Mouse (Mus musculus): ENCODE data around the gene Gbx1. TPM values are rescaled to one million over a fixed set of nuclear protein-coding genes. Genes with fewer than 3 reads are reported as not detected.

Gbx1 gene
- polyA plus RNA-seq, 1 experiment: not detected

DNA sequence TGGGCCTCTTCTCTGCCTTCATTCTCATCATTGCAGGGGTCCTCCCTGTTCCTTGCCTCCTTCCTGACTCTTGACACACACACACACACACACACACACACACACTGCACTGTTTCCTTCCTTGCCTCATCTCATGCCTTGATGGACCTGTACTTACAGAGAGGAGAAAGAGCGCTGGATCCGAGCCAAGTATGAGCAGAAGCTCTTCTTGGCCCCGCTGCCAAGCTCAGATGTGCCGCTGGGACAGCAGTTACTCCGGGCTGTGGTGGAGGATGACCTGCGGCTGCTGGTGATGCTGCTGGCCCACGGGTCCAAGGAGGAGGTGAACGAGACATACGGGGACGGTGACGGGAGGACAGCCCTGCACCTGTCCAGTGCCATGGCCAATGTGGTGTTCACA lies 26.2 kb downstream of the Gbx1 start:
- H3K4me3 ChIP-seq (ENCODE audit: insufficient read depth, low read depth, low read length): no peak overlapping the region
- H3K27ac ChIP-seq (replicated peaks; ENCODE audit: low read depth, low read length): no peak overlapping the region
- no peaks in the 10 kb centered on the region for H3K4me1 ChIP-seq (ENCODE audit: control insufficient read depth, insufficient read depth, insufficient read length, low read length)

DNA sequence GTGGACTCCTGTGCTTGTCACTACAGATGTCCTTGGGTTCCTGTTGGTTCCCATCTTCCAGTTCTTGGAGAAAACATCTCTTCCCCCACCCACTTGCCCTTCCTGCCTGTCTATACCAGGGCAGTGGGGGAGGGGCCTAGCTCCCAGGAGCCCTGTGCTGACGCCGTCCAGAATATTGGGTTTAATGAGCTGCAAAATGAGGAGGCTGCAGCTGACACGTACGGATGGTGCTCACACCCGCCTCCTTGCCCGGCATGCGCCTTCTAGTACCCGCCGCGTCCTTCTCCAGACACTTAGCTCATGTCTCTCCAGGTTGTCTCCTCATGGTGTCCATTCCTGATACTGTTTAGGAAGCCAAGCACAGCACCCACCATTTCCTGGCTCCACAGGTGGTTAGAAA lies 27.9 kb downstream of the Gbx1 start:
- Histone ChIP-seq H3K4me1 (ENCODE audit: control insufficient read depth, insufficient read depth, insufficient read length, low read length) (no peaks in the 10 kb centered on the region), H3K27ac (replicated peaks; ENCODE audit: low read depth, low read length) (no peak overlapping the region), H3K4me3 (ENCODE audit: insufficient read depth, low read depth, low read length) (no peak overlapping the region)

DNA sequence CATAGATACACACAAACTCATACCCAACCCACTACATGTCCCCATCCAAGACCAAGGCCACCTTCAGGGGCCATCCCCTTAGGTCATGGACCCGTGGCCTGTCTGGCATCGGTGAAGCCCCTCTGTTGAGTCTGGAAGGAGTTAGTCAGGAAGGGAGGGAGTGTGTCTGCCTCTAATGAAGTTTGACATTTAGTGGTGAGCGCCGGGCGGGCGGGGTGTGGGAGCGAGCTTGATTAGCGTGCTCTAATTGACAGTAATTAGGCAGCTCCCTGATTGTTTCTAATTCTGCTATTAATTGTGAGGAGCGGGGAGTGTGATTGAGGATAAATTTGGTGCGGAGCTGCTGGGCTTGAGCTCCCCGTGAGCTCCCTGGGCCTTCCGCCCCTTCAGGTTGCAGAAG lies 29.5 kb downstream of the Gbx1 start:
- Histone ChIP-seq H3K4me3 (ENCODE audit: insufficient read depth, low read depth, low read length) (no peak overlapping the region), H3K27ac (replicated peaks; ENCODE audit: low read depth, low read length) (no peak overlapping the region), H3K4me1 (ENCODE audit: control insufficient read depth, insufficient read depth, insufficient read length, low read length) (no peaks in the 10 kb centered on the region)

DNA sequence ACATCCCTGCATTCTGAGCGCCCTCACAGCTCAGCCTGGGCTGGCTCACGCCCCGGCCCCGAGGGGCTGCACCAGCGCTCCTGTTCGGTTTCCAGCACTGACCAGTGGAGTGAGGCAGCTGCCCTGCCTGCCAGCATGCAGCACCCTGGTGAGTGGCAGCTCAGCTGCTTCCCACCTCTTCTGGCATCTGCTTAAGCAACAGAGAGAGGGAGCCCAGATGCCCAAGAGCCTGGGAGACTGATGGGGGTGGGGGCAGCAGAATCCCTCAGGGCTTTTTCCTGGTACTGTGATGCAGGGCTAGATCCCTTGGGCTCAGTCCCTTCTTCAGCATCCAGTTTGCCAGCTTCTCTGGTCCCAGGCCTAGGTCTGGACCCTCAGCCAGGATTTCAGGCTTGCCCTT lies 30.2 kb downstream of the Gbx1 start:
- Histone ChIP-seq H3K4me1 (ENCODE audit: control insufficient read depth, insufficient read depth, insufficient read length, low read length) (no peaks in the 10 kb centered on the region), H3K4me3 (ENCODE audit: insufficient read depth, low read depth, low read length) (no peak overlapping the region), H3K27ac (replicated peaks; ENCODE audit: low read depth, low read length) (no peak overlapping the region)

DNA sequence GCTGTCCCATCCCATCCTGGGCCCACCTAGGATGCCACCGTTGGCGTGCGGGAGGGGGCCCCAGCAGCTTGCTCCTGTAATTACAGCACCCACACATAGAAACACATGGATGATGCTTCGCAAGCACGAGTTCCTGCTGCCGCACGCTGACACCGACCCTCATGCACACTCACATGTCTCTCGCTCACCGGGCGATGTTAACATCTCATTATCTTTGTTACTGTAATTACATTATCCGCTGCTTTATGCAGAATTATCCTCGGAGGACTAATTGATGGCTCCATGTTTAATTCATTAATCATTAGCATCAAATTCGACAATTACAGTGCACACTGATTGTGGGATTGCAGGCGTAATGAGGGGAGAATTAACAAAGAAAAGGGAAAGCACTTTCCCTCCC lies 32.0 kb downstream of the Gbx1 start:
- Histone ChIP-seq H3K4me1 (ENCODE audit: control insufficient read depth, insufficient read depth, insufficient read length, low read length) (no peaks in the 10 kb centered on the region), H3K4me3 (ENCODE audit: insufficient read depth, low read depth, low read length) (no peak overlapping the region), H3K27ac (replicated peaks; ENCODE audit: low read depth, low read length) (no peak overlapping the region)

DNA sequence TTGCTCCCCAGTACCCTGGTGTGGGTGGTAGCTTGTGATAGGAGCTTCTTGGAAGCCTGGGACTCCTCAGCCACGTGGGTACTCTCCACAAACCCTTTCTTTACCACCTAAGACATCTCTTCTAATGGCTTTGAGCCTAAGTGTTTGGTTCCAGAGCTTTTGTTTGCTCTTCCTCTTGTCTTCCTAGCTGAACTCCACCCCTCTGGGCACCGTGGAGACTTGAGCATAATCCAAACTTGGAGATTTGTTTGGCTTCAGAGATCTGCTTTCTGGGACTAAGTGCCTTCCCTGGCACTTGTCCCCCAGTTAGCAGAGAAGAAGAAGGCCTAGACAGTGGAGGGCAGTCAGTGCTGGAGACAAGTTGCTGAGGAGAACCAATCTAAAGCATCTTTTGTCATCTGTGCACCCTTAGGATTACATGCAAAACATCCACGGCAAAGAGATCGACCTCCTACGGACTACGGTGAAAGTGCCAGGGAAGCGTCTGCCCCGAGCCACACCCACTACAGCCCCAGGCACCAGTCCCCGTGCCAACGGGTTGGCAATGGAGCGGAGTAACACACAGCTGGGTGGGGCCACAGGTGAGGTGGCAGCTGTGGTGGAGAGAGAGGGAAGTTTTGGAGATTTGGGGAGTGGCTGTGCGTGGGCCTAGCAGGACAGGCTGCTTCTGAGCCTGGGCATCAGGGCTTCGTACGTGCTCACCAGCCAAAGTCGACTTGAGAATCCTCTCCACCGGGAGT lies 34.3 kb downstream of the Gbx1 start:
- Histone ChIP-seq H3K27ac (replicated peaks; ENCODE audit: low read depth, low read length) (no peak overlapping the region), H3K4me3 (ENCODE audit: insufficient read depth, low read depth, low read length) (no peak overlapping the region)

DNA sequence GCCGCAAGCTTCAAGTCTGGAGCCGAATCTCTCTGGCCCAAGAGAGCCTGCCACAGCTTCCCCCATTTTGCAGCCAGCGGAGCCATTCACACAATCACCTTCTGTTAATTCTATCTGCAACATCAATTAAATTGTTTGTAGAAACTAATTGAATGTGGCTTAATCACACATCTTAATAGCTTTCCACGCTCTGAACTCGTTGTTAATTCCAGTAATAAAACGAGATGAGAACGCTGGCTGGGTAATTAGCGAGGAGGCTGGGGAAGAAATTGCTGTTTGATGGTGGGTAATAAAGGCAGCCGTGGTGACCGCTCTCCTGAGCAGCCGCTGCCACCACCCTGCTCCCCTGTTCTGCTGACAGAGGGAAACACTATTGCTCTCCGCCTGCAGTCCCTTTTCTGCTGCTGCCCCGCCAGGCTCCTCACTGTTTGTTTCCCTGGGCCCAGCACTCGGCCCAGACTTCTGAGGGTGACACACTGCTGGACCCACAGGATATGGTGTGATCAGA lies 36.5 kb downstream of the Gbx1 start:
- H3K4me1 ChIP-seq (ENCODE audit: control insufficient read depth, insufficient read depth, insufficient read length, low read length): no peaks in the 10 kb centered on the region
- no peak overlapping the region for H3K27ac ChIP-seq (replicated peaks; ENCODE audit: low read depth, low read length)
- no peak overlapping the region for H3K4me3 ChIP-seq (ENCODE audit: insufficient read depth, low read depth, low read length)

More for the DNA sequence above, 34.3 kb downstream of the Gbx1 start:
- no peaks in the 10 kb centered on the region for H3K4me1 ChIP-seq (ENCODE audit: control insufficient read depth, insufficient read depth, insufficient read length, low read length)

DNA sequence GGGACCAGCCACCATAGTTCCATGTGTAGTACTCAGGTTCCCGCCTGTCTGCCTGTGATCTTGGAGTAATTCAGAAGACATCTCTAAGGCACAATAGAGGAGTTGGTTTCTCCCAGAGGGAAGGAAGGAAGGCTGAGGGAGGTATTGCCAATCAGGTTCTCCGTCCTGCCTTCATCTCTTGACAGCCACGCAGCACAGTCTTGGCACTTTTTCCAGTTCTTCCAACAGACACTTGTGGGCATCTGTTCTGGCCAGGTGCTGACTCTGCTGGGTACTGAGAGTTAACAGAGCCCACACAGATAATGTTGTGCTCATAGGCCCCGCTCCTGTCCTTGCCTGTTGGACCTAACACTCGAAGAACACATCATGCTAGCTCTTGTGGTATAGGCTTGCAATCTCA lies 40.3 kb downstream of the Gbx1 start:
- Histone ChIP-seq H3K4me1 (ENCODE audit: control insufficient read depth, insufficient read depth, insufficient read length, low read length) (no peaks in the 10 kb centered on the region), H3K4me3 (ENCODE audit: insufficient read depth, low read depth, low read length) (no peak overlapping the region), H3K27ac (replicated peaks; ENCODE audit: low read depth, low read length) (no peak overlapping the region)

DNA sequence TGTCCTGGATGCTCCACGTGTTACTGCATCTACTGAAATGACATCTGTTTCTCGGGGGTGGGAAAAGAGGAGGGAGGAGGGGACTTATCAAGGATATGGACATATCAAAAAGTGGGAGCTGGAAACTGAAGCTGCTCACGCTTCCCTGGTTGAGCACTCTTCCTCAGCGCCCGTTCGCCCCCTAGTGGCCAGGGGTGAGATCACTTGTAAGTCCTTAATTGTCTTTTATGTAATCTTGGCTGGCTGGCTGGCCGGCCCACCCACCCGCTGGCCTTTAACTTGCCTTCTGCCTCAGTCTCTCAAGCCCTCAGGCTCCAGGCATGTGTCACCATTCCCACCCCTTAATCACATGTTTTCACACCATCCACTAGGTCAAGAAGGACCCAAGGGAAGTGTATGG lies 40.9 kb downstream of the Gbx1 start:
- Histone ChIP-seq H3K4me1 (ENCODE audit: control insufficient read depth, insufficient read depth, insufficient read length, low read length) (no peaks in the 10 kb centered on the region), H3K4me3 (ENCODE audit: insufficient read depth, low read depth, low read length) (no peak overlapping the region), H3K27ac (replicated peaks; ENCODE audit: low read depth, low read length) (no peak overlapping the region)

DNA sequence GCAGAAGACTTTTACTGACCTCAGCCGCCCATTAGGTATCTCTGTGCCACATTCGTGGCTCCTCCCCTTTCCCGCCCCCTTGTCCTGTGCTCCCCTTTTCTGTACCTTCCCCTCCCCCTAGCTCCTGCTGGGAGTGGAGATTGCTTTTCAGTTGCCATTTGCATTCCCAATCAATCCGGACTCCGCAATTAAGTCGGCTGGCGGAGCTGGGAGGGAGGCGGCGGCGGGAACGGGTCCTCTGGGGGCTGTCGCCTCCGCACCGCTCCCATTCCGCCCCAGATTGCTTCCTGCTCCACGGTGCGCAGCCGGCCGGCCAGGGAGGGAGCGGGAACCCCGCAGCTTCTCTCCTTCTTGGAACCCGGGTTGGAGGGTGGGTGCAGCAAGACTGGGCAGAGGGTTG lies 42.0 kb downstream of the Gbx1 start:
- Histone ChIP-seq H3K4me3 (ENCODE audit: insufficient read depth, low read depth, low read length) (no peak overlapping the region), H3K27ac (replicated peaks; ENCODE audit: low read depth, low read length) (no peak overlapping the region), H3K4me1 (ENCODE audit: control insufficient read depth, insufficient read depth, insufficient read length, low read length) (no peaks in the 10 kb centered on the region)

DNA sequence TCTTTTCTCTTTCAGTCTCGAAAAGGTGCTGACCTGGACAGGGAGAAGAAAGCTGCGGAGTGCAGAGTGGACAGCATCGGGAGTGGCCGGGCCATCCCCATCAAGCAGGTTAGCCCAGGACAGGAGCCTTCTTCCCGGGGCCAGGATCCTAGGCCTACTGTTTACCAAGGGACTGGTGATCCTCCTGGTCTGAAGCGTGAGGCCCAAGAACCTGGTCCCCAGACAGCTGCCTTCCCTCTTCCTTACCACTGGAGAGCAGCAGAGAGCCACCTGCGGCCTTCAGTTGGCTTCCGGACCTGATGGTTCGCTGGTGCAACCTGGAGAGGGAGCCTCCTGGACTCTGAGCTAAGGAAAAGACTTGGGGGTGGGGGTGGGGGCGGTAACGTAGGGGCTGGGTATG lies 43.7 kb downstream of the Gbx1 start:
- Histone ChIP-seq H3K27ac (replicated peaks; ENCODE audit: low read depth, low read length) (no peak overlapping the region), H3K4me3 (ENCODE audit: insufficient read depth, low read depth, low read length) (no peak overlapping the region), H3K4me1 (ENCODE audit: control insufficient read depth, insufficient read depth, insufficient read length, low read length) (no peaks in the 10 kb centered on the region)

DNA sequence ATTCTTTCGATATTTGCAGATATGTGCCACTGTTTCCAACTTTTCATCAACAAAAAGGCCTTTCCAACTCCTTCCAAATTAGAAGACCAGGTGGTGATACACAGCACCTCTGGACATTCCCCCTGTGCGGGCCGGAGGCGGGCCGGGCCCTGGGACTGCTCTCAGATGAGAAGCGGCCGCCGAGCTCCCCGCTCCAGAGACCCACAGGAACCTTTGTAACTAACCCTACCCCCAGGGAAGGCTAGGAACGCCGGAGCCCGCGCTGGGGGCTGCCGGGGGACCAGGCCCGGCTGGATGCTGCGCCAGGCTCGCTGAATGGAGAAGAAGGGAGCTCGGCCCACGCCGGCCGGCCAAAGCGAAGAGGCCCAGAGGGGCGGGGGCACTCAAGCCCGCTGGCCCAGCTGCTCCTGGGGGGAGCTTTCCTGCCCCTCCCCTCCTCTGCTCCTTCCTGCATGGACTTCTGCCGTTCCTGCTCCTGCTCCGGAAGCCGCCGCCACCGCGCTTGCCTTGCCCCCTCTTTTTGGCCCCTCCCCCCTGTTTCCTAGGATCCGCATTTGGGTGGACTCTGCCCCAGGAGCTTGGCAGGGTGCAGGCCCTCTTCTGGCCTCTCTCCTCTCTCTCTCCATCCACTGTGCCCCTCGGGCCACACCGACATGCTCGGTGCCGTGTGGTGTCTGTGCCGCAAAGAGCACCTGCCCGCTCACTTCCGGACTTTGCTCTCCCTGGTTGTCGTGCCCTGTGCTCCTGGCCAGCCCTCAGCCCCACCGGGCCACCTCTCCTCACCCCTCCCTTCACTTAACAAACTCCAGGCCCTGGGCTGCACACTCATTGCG lies 44.5 kb downstream of the Gbx1 start:
- no peak overlapping the region for H3K27ac ChIP-seq (replicated peaks; ENCODE audit: low read depth, low read length)
- no peak overlapping the region for H3K4me3 ChIP-seq (ENCODE audit: insufficient read depth, low read depth, low read length)
- no peaks in the 10 kb centered on the region for H3K4me1 ChIP-seq (ENCODE audit: control insufficient read depth, insufficient read depth, insufficient read length, low read length)

DNA sequence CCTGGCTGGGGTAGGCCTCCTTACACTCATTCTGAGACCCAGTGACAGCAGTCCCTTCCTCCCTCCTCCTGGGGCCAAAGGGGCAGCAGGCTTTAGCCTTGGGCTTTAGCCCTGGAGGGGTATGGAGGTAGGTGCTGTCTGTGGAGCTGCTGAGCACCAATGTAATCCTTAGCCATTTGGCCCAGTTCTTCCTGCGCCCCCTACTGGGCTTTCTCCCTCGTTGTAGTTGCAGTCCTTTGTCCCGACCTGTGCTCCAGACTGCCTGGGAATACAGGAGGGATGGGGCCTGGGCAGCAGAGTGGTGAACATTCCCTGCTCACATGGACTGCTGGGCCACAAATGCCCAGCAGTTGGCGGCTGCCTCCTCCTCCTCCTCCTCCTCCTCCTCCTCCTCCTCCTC lies 45.4 kb downstream of the Gbx1 start:
- no peak overlapping the region for H3K27ac ChIP-seq (replicated peaks; ENCODE audit: low read depth, low read length)
- no peak overlapping the region for H3K4me3 ChIP-seq (ENCODE audit: insufficient read depth, low read depth, low read length)
- no peaks in the 10 kb centered on the region for H3K4me1 ChIP-seq (ENCODE audit: control insufficient read depth, insufficient read depth, insufficient read length, low read length)

DNA sequence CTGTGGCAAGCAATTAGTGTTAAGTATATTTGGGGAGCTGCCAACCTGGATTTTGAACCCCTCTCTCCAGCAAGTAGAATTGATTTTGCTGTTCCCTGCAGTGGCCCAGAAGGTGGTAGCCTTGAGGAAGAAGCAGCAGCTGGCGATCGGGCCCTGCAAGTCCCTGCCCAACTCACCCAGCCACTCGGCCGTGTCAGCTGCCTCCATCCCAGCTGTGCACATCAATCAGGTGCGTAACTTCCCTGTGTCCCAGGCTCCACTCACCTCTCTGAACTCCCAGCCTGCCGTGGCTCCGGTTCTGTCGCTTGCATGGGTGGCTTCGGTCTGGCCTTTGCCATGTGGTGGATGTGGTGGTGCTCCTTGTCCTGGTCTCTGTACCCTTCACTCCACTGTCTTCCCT lies 49.1 kb downstream of the Gbx1 start:
- H3K4me1 ChIP-seq (ENCODE audit: control insufficient read depth, insufficient read depth, insufficient read length, low read length): peaks cover 9% of the 10 kb centered on the region; the same call in 1 of the 2 replicates

DNA sequence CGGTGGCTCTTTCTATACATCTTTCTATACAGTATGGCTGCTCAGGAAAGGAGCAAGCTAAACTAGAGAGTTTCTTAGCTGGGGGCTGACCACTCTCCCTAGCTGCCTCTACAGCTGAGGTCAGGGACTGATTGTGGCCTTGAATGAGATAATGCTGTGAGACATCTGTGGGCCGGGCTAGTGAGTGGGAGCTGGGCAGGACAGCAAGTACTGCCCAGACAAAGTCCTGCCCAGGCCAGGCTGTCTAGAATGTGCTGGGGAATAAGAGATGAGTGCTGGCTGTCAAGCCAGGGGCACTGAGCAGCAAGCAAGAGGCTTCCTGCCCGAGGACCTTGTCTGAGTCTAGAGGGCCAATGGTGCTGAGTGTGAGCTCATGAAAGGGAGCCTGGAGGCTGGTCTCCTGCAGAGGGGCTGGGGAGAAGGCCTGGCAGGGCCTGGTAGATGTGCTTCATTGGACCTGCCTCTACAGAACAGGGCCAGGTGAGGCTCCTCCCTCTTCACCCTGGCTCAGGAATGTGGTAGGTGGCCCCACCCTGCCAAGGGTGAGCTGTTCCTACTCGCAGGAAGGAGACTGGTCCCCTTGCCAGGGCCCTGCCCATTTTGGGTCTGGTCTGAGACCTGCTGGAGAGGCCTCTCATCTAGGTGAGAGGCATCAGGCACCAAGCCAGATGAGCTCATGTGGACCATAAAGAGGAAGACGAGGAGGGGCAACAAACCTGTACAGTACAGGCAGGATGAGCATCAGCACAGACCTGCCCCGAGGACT lies 51.3 kb downstream of the Gbx1 start:
- Histone ChIP-seq H3K4me1 (ENCODE audit: control insufficient read depth, insufficient read depth, insufficient read length, low read length) (peaks cover 9% of the 10 kb centered on the region; the same call in 1 of the 2 replicates), H3K4me3 (ENCODE audit: insufficient read depth, low read depth, low read length) (no peak overlapping the region), H3K27ac (replicated peaks; ENCODE audit: low read depth, low read length) (no peak overlapping the region)

More for the DNA sequence above, 49.1 kb downstream of the Gbx1 start:
- Histone ChIP-seq H3K4me3 (ENCODE audit: insufficient read depth, low read depth, low read length) (no peak overlapping the region), H3K27ac (replicated peaks; ENCODE audit: low read depth, low read length) (no peak overlapping the region)

Measured in brown adipose tissue, adult 24 weeks (tissue).